ENCODE assay signal across 27 mouse cellular contexts in genomic region chr14:47991546-47991945, GRCm38 (mm10).
"Had no signal": no experiment of that assay in that cellular context is flagged by ENCODE, and none has a peak within 500 bp of the region (broad histone marks: within the 10 kb centered on the region; RNA-seq: fewer than 3 reads in every experiment).

No protein-coding gene starts in this region.

- H3K27me3 ChIP-seq: heart, embryonic 12.5 days; hindbrain, embryonic 12.5 days; intestine, embryonic 15.5 days; liver, embryonic 13.5 days; liver, embryonic 15.5 days had no signal

- H3K4me3 ChIP-seq: gastrocnemius, adult 2 months; heart, adult 2 months; heart, embryonic 12.5 days; hindbrain, embryonic 10.5 days; hindbrain, embryonic 12.5 days; intestine, embryonic 15.5 days; layer of hippocampus, adult 2 months; left cerebral cortex, adult 2 months; limb, embryonic 10.5 days; limb, embryonic 12.5 days; liver, embryonic 13.5 days; liver, embryonic 15.5 days had no signal

- H3K36me3 ChIP-seq: heart, embryonic 12.5 days; hindbrain, embryonic 10.5 days; hindbrain, embryonic 12.5 days; intestine, embryonic 15.5 days; limb, embryonic 10.5 days; limb, embryonic 12.5 days; liver, embryonic 13.5 days; liver, embryonic 15.5 days had no signal

- H3K27ac ChIP-seq: gastrocnemius, adult 2 months; heart, adult 2 months; hindbrain, embryonic 10.5 days; hindbrain, embryonic 12.5 days; hindbrain, embryonic 14.5 days; intestine, embryonic 15.5 days; layer of hippocampus, adult 2 months; left cerebral cortex, adult 2 months; limb, embryonic 10.5 days; limb, embryonic 12.5 days; liver, embryonic 13.5 days; liver, embryonic 15.5 days had no signal

- H3K4me1 ChIP-seq: heart, embryonic 12.5 days; intestine, embryonic 15.5 days; liver, embryonic 13.5 days; liver, embryonic 15.5 days had no signal

- ATAC-seq: hindbrain, embryonic 16.5 days; inflammation-experienced regulatory T-cells, adult 6 months; intestine, embryonic 15.5 days; intestine, postnatal 0 days; liver, postnatal 0 days had no signal

- H3K9me3 ChIP-seq: hindbrain, embryonic 10.5 days; hindbrain, embryonic 12.5 days; intestine, embryonic 15.5 days; limb, embryonic 10.5 days; limb, embryonic 12.5 days; liver, embryonic 13.5 days; liver, embryonic 15.5 days had no signal

- DNase-seq: gastrocnemius, adult 2 months; gastrocnemius, postnatal 10 days; gastrocnemius, postnatal 25 days; heart, adult 2 months; heart, postnatal 10 days; heart, postnatal 4 days; kidney, adult 18-20 months; kidney, adult 8-10 months; kidney, postnatal 10 days; kidney, postnatal 25 days; kidney, postnatal 4 days; liver; liver, embryonic 13.5 days; liver, postnatal 0 days had no signal
